Mouse (Mus musculus) midbrain, postnatal 0 days (tissue): ENCODE data around the gene Lrrc75a. TPM values are rescaled to one million over a fixed set of nuclear protein-coding genes. Genes with fewer than 3 reads are reported as not detected.
A peak's percentile ranks its signal among the peaks of the same experiment; 100 is the strongest.

Source experiments
- ATAC-seq: fragments of 200-750 bp; cut with Nextera tagmentation; 2 replicates; pipeline ENCODE4 v1.8.0; 2017; ENCODE audit warnings: moderate number of reproducible peaks, mild to moderate bottlenecking, moderate TSS enrichment, moderate library complexity; ENCODE audit not compliant: low FRiP score
- DNase-seq: peaks from one replicate; pipeline ENCODE4 v3.0.0-alpha.2; 2015; ENCODE audit warnings: low spot score
- H3K27ac ChIP-seq: fragments of 300-500 bp; sonication (generic); 2 replicates; pipeline ENCODE4 v1.5.1; 2014; ENCODE audit warnings: low read depth, mild to moderate bottlenecking, low read length, mixed read lengths
- H3K27me3 ChIP-seq: fragments of 300-500 bp; sonication (generic); 2 replicates; pipeline ENCODE4 v1.6.1; 2014; ENCODE audit warnings: low read length, control low read depth, mixed read lengths; ENCODE audit not compliant: insufficient read depth
- H3K36me3 ChIP-seq: fragments of 300-500 bp; sonication (generic); 2 replicates; pipeline ENCODE4 v1.6.1; 2014; ENCODE audit warnings: low read length, control low read depth, mixed read lengths; ENCODE audit not compliant: insufficient read depth
- H3K4me1 ChIP-seq: fragments of 300-500 bp; sonication (generic); 2 replicates; pipeline ENCODE4 v1.6.1; 2014; ENCODE audit warnings: mild to moderate bottlenecking, control low read depth, antibody characterized with exemption, low read length, mixed read lengths; ENCODE audit not compliant: insufficient read depth
- H3K4me2 ChIP-seq: fragments of 300-500 bp; sonication (generic); 2 replicates; pipeline ENCODE4 v1.6.1; 2014; ENCODE audit warnings: low read depth, mild to moderate bottlenecking, low read length, mixed read lengths; ENCODE audit not compliant: poor library complexity, severe bottlenecking
- H3K4me3 ChIP-seq: fragments of 300-500 bp; sonication (generic); 2 replicates; pipeline ENCODE4 v1.5.1; 2014; ENCODE audit warnings: low read depth, mild to moderate bottlenecking, low read length, moderate library complexity
- H3K9ac ChIP-seq: fragments of 300-500 bp; sonication (generic); replicated peaks from 2 replicates; pipeline ENCODE4 v1.6.1; 2014; ENCODE audit warnings: mild to moderate bottlenecking, low read length, moderate library complexity, mixed read lengths; ENCODE audit not compliant: poor library complexity, severe bottlenecking
- H3K9me3 ChIP-seq: fragments of 300-500 bp; sonication (generic); 2 replicates; pipeline ENCODE4 v1.6.1; 2016; ENCODE audit warnings: low read length, control low read depth
- CTCF ChIP-seq: IDR thresholded peaks from 2 replicates; pipeline ENCODE4 v1.5.1; 2016; ENCODE audit warnings: antibody characterized with exemption, mild to moderate bottlenecking
- WGBS: fragments of 180-500 bp; shearing (Covaris S2); extraction: QIAGEN DNeasy Blood & Tissue Kit; methylation state at CpG from one replicate; pipeline ENCODE4 v1.1.7; 2014; 5-methylcytosine and 5-hydroxymethylcytosine counted together
- polyA plus RNA-seq: library from polyadenylated mRNA; unstranded; fragments of >200 nt; fragmentation: Nextera tagmentation; extraction: Ambion mirVana; gene quantifications from 2 replicates; pipeline ENCODE4 v1.2.1, GENCODE M21; 2015
- total RNA-seq: library from RNA; depleted of rRNA; stranded (reverse); fragments of >200 nt; gene quantifications from 2 replicates; pipeline ENCODE4 v1.2.3, GENCODE M21; 2014

The Lrrc75a gene
- total and polyA plus RNA-seq, 2 experiments from 2014 or later, result 7.4 to 25.9 TPM

- Histone ChIP-seq H3K4me3 (peak overlapping the region; percentile 82), H3K27me3 (no peaks in the 10 kb centered on the region), H3K9me3 (no peaks in the 10 kb centered on the region), H3K9ac (peak overlapping the region; percentile 80; the same call in 1 of the 2 replicates), H3K27ac (0 out of 2 replicates have a peak overlapping the region, but pooled peaks have one; percentile 32), H3K4me1 (peaks cover 26% of the 10 kb centered on the region), H3K4me2 (peak overlapping the region; percentile 95), H3K36me3 (no peaks in the 10 kb centered on the region)
- ATAC-seq, result no peak
- TF ChIP-seq CTCF, result no peak
- no peak for DNase-seq
- WGBS, result 60% methylated on average over 7 of the region's 7 CpGs
Measured at GRCm38 (mm10) chr11:62646958-62647515, 1.3 kb downstream of the Lrrc75a start.

- no peak for DNase-seq
- Histone ChIP-seq H3K36me3 (no peaks in the 10 kb centered on the region), H3K27ac (peak overlapping the region; percentile 32; the same call in 1 of the 2 replicates), H3K27me3 (no peaks in the 10 kb centered on the region), H3K4me2 (peak overlapping the region; percentile 95), H3K9me3 (no peaks in the 10 kb centered on the region), H3K9ac (peak overlapping the region; percentile 42), H3K4me3 (peak overlapping the region; percentile 82), H3K4me1 (peaks cover 26% of the 10 kb centered on the region)
- TF ChIP-seq CTCF, result no peak
- ATAC-seq, result no peak
- WGBS, result 29% methylated on average over 4 of the region's 4 CpGs
Measured at GRCm38 (mm10) chr11:62646495-62646843, 1.9 kb downstream of the Lrrc75a start.

GRCm38 (mm10) chr11:62645732-62646494 is 2.4 kb downstream of the Lrrc75a start:
- Histone ChIP-seq H3K4me2 (peak overlapping the region; percentile 95), H3K4me3 (peak overlapping the region; percentile 82), H3K27ac (peak overlapping the region; percentile 32; the same call in 1 of the 2 replicates), H3K9me3 (no peaks in the 10 kb centered on the region), H3K4me1 (peaks cover 26% of the 10 kb centered on the region), H3K36me3 (no peaks in the 10 kb centered on the region), H3K27me3 (no peaks in the 10 kb centered on the region), H3K9ac (peak overlapping the region; percentile 42)
- TF ChIP-seq CTCF, result no peak
- WGBS, result 20% methylated on average over 8 of the region's 8 CpGs
- ATAC-seq, result no peak
- DNase-seq, result peak; percentile 51

GRCm38 (mm10) chr11:62645337-62645675 is 3.0 kb downstream of the Lrrc75a start:
- H3K27ac ChIP-seq, result no peak overlapping the region
- no peak overlapping the region for H3K4me3 ChIP-seq
- H3K27me3 ChIP-seq, result no peaks in the 10 kb centered on the region
- H3K9ac ChIP-seq, result peak overlapping the region; percentile 42; the same call in 1 of the 2 replicates
- WGBS, result 72% methylated on average over 4 of the region's 4 CpGs
- no peaks in the 10 kb centered on the region for H3K36me3 ChIP-seq
- H3K4me1 ChIP-seq, result peaks cover 26% of the 10 kb centered on the region
- peak overlapping the region; percentile 95 for H3K4me2 ChIP-seq
- no peak for DNase-seq
- ATAC-seq, result no peak
- H3K9me3 ChIP-seq, result no peaks in the 10 kb centered on the region
- TF ChIP-seq CTCF, result no peak

- H3K9me3 ChIP-seq, result no peaks in the 10 kb centered on the region
- H3K27ac ChIP-seq, result no peak overlapping the region
- no peaks in the 10 kb centered on the region for H3K36me3 ChIP-seq
- H3K4me3 ChIP-seq, result no peak overlapping the region
- peaks cover 26% of the 10 kb centered on the region for H3K4me1 ChIP-seq
- 83% methylated on average over 5 of the region's 5 CpGs for WGBS
- DNase-seq, result no peak
- H3K9ac ChIP-seq, result no peak overlapping the region
- H3K27me3 ChIP-seq, result no peaks in the 10 kb centered on the region
- H3K4me2 ChIP-seq, result peak overlapping the region; percentile 95; the same call in 1 of the 2 replicates
- ATAC-seq, result no peak
- no peak for TF ChIP-seq CTCF
Measured at GRCm38 (mm10) chr11:62644602-62645336, 3.6 kb downstream of the Lrrc75a start.
